Mouse (Mus musculus) frontal cortex, postnatal 36 days (tissue): ENCODE data around the gene Fbxo2.

ENCODE experiments used
- DNase-seq, 2 experiments: peaks; one replicate each; pipeline ENCODE4 v3.0.0; 2022; ENCODE audit warnings: low spot score in 2 of 2

Fbxo2 gene

DNA sequence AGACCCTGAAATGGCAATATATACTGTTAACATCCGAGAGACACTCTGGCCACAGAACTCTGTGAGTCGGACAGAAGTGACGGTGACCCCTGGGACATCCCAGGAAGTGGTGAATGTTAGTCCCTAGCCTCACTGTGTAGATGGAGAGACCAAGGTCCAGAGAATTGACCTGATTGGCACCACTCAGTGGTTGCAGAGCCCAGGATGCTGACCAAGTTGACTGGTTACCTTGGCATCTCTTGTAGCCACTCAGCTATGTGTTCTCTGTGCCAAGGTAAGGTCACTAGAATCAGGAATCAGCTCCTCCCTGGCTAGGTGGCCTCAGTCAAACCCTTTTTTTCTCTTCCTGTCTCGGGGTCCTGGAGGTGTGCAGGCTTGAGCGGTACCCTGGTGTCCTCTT, 16.7 kb upstream of the Fbxo2 start:
- DNase-seq = no peak

- no peak for DNase-seq
Observed at GRCm38 (mm10) chr4:148147714-148148113, 12.7 kb upstream of the Fbxo2 start.

GRCm38 (mm10) chr4:148149540-148149939, 10.9 kb upstream of the Fbxo2 start:
- no peak for DNase-seq

GRCm38 (mm10) chr4:148150242-148150641, 10.2 kb upstream of the Fbxo2 start:
- no peak for DNase-seq

DNA sequence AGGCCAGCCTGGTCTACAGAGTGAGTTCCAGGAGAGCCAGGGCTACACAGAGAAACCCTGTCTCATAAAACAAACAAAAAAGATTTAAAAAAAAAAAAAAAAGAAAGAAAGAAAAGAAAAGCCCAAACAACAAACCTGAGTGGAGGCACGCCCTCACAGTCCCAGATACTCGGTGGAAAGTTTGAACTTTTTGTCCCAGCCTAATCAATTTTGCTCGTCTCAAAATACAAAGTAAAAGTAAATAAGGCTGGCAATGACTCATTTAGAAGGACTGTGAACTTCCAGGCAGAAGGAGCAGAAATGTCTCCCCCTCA, 9.5 kb upstream of the Fbxo2 start:
- no peak for DNase-seq

DNA sequence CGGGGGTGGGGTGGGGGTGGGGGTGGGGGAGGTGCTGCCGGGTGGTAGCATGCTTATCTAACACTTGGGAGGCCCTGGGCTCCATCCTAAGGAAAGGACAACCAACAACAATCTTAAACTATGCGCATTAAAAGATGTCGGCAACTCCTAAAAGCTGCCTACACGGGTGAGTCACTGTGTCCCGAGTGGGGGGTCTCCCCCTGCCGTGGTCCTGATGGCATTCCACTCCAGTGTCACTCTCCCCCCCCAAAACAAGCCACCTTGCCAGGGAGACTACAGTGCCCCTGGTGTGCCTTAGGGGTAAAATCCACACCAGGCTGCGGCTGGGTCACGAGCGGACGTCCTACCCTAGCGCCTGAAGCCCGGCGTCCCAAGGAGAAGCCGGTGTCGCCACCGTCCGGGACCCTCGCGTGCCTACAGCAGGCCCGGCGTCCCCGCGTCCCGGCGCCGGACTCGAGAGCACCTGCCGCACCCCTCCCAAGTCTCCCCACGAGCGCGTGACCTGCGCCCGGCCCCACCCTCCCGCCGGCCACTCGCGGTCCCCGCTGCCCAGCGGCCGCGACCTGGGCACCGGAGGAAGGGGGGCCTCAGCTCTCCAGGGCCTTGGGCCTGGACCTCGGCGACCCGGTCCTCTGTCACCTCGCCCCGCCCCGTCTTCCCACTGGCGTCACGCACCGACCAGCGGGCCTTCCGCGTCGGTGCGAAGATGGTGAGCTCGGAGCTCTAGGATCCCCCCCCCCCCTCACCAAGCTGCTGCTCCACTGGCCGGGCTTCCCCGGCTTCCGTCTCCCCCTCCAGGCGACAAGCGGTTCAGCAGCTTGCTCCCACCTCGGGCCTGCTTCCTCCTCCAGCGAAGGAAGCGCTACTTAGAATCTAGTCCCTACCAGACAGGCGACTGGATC, 8.9 kb upstream of the Fbxo2 start, which contains the start of gene Fbxo6:
Fbxo6 (minus strand) TSS at position 874 of the 902 bp plus-strand sequence.
- peak; percentile 79 to 83 for DNase-seq

DNA sequence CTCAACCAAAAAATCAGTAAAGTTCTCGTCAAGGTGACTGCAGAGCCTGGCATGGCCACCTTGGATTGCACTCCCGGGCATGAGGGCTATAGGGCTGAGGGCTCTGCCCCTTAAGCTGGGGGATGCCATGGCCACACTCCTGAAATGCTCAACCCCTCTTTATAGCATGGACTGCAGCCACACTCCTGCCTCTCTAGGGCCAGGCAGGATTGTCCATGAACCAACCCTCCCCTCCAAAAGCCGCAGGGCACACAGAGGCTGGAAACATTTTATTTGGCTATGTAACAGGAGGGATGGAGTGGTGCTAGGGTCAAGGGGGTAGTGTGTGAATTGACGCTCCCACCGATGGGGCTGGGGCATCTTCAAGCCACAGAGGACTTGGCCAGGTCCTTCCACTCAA, 7.9 kb upstream of the Fbxo2 start:
- DNase-seq = no peak

- DNase-seq = no peak
Observed at GRCm38 (mm10) chr4:148154006-148154405, 6.4 kb upstream of the Fbxo2 start.

DNA sequence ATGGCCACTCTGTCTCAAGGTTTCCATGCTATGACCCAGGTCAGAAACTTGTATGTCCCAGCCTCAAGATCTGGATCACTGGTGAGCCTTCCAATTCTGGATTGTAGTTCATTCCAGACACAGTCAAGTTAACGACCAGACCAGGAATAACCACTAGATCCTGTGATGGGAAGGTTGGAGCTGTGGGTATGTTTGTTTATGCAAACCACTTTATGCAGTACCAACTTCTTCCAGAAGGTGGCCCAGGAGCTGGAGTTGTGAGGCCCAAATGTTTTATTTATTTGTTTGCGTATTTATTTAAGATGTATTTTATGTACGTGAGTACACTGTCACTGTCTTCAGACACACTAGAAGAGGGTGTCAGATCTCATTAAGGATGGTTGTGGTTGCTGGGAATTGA, 5.4 kb upstream of the Fbxo2 start:
- DNase-seq = peak in 1 of 2 experiments; percentile 65

DNA sequence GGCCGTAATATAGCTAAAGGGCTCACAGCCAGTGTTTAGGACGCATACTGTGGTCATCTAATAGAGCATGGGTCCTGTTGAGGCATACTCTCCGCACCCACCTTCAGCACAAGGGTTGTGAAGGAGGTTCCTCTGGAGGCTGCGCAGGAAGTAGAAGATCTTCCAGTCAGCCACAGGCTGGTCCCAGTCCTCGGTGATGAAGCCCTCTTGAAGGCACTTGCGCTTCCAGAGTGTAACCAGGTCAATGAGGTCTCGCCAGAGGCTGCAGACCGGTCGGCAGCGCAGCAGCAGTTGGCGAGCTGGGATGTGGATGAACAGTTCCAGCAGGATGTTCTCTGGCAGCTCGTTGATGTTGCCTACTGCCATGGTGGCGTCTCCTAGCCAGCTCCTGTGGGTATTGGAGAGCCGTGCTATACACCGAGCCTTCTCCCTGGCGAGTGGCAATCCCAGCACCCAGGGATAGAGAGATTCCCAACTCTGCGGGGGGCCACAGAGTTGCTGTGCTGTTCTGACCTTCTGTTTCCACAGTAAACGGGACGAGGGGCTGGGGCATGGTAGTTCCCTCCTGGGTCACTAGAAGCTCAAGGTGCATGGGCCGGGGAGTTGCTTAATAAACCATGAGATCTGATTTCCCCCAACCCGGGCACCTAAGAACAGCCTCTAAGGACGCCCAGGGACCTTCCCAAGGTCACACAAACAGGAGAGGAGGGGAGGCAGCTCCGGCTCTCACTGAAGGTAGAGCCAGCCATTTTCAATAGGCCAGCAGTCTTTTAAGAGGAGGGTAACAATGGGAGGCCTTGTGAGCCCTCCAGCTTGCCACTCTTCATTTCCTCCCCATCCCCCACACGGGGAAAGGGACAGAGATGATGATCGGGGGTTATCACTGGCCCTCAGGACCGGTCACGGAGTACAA, 1.7 kb upstream of the Fbxo2 start:
- DNase-seq = peak in 1 of 2 experiments; percentile 51

- peak; percentile 98 to 99 for DNase-seq
Observed at GRCm38 (mm10) chr4:148159544-148160435, 631 bp upstream of the Fbxo2 start.

- DNase-seq = peak; percentile 72 to 83
Observed at GRCm38 (mm10) chr4:148164002-148164439, 3.6 kb downstream of the Fbxo2 start.

DNA sequence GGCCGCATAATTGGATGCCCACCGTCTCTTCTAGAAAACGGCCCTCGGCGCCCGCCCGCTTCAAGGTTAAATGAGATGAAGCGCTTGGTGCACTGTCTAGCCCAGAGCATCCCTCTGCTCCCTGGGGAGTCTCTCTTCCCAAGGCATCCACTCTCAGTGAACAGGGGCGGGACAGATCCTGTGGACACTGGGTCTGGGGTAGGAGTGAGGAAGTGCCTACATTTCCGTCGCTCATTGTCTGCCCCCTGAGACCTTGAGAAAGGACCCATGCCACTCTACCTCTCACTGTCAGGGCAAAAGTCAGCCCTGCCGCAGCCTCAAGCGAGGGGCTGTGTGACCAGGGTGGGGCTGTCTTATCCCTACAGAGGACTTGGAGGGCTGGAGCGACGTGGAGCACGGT, 4.0 kb downstream of the Fbxo2 start:
- DNase-seq = no peak

DNA sequence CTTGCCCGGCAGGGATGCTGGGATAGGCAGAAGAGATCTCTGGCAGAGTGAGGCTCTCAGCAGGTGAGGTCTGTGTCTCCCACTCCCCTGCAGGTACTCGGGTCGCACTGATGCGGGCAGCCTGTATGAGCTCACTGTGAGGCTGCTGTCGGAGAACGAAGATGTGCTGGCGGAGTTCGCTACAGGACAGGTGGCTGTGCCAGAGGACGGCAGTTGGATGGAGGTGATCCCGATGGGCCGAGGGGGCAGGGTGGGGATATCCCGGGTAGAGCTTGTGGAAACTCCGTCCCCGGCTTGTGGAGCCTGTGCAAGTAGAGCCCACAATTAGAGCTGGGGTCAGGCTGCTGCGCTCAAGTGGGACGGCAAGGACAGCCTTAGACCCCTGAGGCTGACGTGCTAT, 5.1 kb downstream of the Fbxo2 start:
- DNase-seq = no peak

- DNase-seq = peak; percentile 76 to 77
Observed at GRCm38 (mm10) chr4:148166431-148166830, 6.0 kb downstream of the Fbxo2 start.

DNA sequence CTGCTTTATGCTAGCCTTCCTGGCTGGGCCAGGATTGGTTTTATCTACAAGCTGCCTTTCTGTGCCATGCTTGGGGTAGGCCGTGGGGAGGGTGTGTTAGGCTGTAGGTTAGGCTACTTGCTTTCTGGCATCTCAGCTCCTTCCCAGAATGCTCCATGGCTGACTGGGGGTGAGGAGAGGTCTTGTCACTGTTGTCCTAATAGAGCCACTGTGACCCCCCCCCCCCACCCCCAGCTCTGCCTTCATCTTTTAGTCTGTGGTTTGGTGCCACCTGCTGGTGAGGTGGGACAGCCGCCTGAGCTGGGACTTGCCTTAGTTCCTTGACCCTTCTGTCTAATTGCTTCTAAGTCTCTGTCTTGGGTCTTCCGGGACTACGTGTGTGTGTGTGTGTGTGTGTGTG, 6.6 kb downstream of the Fbxo2 start:
- peak in 1 of 2 experiments; percentile 60 for DNase-seq

DNA sequence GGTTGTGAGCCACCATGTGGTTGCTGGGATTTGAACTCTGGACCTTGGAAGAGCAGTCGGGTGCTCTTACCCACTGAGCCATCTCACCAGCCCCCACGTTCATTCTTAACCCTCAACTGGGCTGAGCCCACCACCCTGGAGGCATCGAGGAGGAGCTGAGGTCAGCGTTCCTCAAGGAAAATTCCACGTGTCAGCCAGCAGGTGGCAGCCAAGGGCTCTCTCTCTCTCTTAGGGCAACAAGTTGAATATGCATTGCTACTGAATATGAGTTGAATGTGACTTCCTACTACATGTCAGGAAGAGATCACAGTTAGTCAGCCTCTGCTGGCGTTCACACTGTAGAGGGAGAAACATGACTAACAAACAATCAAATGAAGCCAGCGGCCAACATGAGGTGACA, 7.9 kb downstream of the Fbxo2 start:
- DNase-seq = peak in 1 of 2 experiments; percentile 60

- no peak for DNase-seq
Observed at GRCm38 (mm10) chr4:148169586-148169985, 9.2 kb downstream of the Fbxo2 start.

- peak in 1 of 2 experiments; percentile 73 for DNase-seq
Observed at GRCm38 (mm10) chr4:148170842-148171241, 10.4 kb downstream of the Fbxo2 start.

DNA sequence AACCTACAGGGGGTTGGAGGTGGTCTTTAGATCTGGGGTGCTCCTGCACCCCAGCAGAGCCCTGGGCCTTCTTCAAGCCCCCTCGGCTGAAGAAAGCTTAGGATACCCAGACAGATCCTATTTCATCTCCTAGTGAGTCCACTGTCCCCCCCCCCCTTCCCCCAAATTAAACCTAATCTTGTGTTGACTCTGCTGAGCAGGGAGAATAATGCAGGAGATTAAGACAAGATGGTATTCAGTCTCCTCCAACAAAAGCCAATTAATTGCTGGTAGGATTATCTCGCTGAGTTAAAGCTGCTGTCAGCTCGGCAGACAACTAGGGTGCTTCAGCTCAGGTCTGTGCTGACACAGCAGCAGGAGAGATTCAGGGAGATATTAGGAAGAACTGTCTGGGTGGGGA, 10.8 kb downstream of the Fbxo2 start:
- DNase-seq = no peak

DNA sequence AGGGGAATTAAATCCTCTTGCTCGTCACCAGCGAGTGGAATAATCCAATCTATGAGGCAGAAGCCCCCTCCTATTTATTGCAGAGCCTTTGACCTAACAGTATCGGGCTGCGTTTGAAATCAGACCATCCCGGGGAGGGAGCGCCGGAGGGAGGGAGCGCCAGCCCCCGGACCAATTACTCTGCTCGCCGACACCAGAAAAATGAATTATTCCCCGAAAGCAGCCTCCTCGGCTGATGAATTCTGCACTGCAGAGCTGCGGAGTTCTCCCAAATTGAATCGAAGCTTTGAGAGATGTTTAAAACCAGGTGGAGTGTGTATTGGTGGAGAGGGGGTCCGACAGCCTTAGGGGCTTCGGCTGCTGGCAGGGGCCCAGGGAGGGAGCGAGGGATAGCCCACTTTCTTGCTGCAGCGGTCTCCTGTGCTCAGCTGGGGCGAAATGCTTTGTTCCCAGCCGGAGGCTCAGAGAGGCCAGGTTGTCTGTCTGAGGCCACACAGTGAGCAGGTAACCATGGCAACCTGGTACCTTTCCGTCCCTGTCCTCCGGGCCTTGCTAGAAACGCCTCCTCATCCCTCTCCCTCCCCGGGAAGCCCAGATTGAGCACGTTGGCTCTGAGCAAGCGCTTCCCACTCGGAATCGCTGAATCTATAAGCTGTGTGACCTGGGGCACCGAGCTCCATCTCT, 13.5 kb downstream of the Fbxo2 start:
- peak; percentile 60 to 63 for DNase-seq
